Mouse (Mus musculus): ENCODE measurements at regions not wholly inside any gene's neighbourhood (a gene's known extent, or its start where the extent isn't known, plus 50 kb on each side); places are given as distances from the start of the nearest gene placed in this dataset.

- H3K4me1 ChIP-seq (ENCODE audit: control insufficient read depth, low read depth, low read length), result no peaks in the 10 kb centered on the region
- H3K9me3 ChIP-seq (replicated peaks; ENCODE audit: control insufficient read depth, low read length), result no peaks in the 10 kb centered on the region
- H3K4me3 ChIP-seq (ENCODE audit: low read depth, low read length), result no peak overlapping the region
- 50% methylated on average over 4 of the region's 4 CpGs for WGBS (ENCODE audit: insufficient replicate concordance)
- no peak overlapping the region for H3K9ac ChIP-seq (ENCODE audit: low read depth, low read length)
- H3K36me3 ChIP-seq (ENCODE audit: control insufficient read depth, insufficient read depth), result no peaks in the 10 kb centered on the region
- H3K27ac ChIP-seq (ENCODE audit: low read length), result no peak overlapping the region
- no peak overlapping the region for H3K4me2 ChIP-seq (ENCODE audit: low read depth, low read length)
- no peaks in the 10 kb centered on the region for H3K27me3 ChIP-seq (ENCODE audit: control insufficient read depth, insufficient read depth, low read depth, low read length)
- ATAC-seq (ENCODE audit: low read depth), result no peak
Measured at GRCm38 (mm10) chr12:28055518-28056280, 496.5 kb downstream of the Dcdc2c start.

GRCm38 (mm10) chr12:28054444-28054843 lies 497.8 kb downstream of the Dcdc2c start:
- Histone ChIP-seq H3K9ac (ENCODE audit: low read depth, low read length) (no peak overlapping the region), H3K4me1 (ENCODE audit: control insufficient read depth, low read depth, low read length) (no peaks in the 10 kb centered on the region), H3K36me3 (ENCODE audit: control insufficient read depth, insufficient read depth) (no peaks in the 10 kb centered on the region), H3K27ac (ENCODE audit: low read length) (no peak overlapping the region), H3K4me2 (ENCODE audit: low read depth, low read length) (no peak overlapping the region), H3K27me3 (ENCODE audit: control insufficient read depth, insufficient read depth, low read depth, low read length) (no peaks in the 10 kb centered on the region), H3K4me3 (ENCODE audit: low read depth, low read length) (no peak overlapping the region), H3K9me3 (replicated peaks; ENCODE audit: control insufficient read depth, low read length) (no peaks in the 10 kb centered on the region)
- WGBS (ENCODE audit: insufficient replicate concordance), result 72% methylated on average over 11 of the region's 11 CpGs
- no peak for ATAC-seq (ENCODE audit: low read depth)

- no peak overlapping the region for H3K4me3 ChIP-seq (ENCODE audit: low read depth, low read length)
- H3K4me1 ChIP-seq (ENCODE audit: control insufficient read depth, low read depth, low read length), result no peaks in the 10 kb centered on the region
- ATAC-seq (ENCODE audit: low read depth), result no peak
- WGBS (ENCODE audit: insufficient replicate concordance), result 60% methylated on average over 4 of the region's 4 CpGs
- no peak overlapping the region for H3K4me2 ChIP-seq (ENCODE audit: low read depth, low read length)
- H3K9me3 ChIP-seq (replicated peaks; ENCODE audit: control insufficient read depth, low read length), result no peaks in the 10 kb centered on the region
- no peaks in the 10 kb centered on the region for H3K36me3 ChIP-seq (ENCODE audit: control insufficient read depth, insufficient read depth)
- no peak overlapping the region for H3K27ac ChIP-seq (ENCODE audit: low read length)
- no peaks in the 10 kb centered on the region for H3K27me3 ChIP-seq (ENCODE audit: control insufficient read depth, insufficient read depth, low read depth, low read length)
- no peak overlapping the region for H3K9ac ChIP-seq (ENCODE audit: low read depth, low read length)
Measured at GRCm38 (mm10) chr12:28047989-28048388, 504.2 kb downstream of the Dcdc2c start.

- no peak overlapping the region for H3K4me2 ChIP-seq (ENCODE audit: low read depth, low read length)
- H3K4me1 ChIP-seq (ENCODE audit: control insufficient read depth, low read depth, low read length), result no peaks in the 10 kb centered on the region
- ATAC-seq (ENCODE audit: low read depth), result no peak
- no peak overlapping the region for H3K4me3 ChIP-seq (ENCODE audit: low read depth, low read length)
- WGBS (ENCODE audit: insufficient replicate concordance), result 48% methylated on average over 7 of the region's 7 CpGs
- no peaks in the 10 kb centered on the region for H3K9me3 ChIP-seq (replicated peaks; ENCODE audit: control insufficient read depth, low read length)
- no peaks in the 10 kb centered on the region for H3K27me3 ChIP-seq (ENCODE audit: control insufficient read depth, insufficient read depth, low read depth, low read length)
- H3K9ac ChIP-seq (ENCODE audit: low read depth, low read length), result no peak overlapping the region
- H3K27ac ChIP-seq (ENCODE audit: low read length), result no peak overlapping the region
- no peaks in the 10 kb centered on the region for H3K36me3 ChIP-seq (ENCODE audit: control insufficient read depth, insufficient read depth)
Measured at GRCm38 (mm10) chr12:28038161-28038911, 513.9 kb downstream of the Dcdc2c start.

- H3K9me3 ChIP-seq (replicated peaks; ENCODE audit: control insufficient read depth, low read length), result no peaks in the 10 kb centered on the region
- H3K4me3 ChIP-seq (ENCODE audit: low read depth, low read length), result no peak overlapping the region
- no peaks in the 10 kb centered on the region for H3K36me3 ChIP-seq (ENCODE audit: control insufficient read depth, insufficient read depth)
- 39% methylated on average over 2 of the region's 2 CpGs for WGBS (ENCODE audit: insufficient replicate concordance)
- H3K4me1 ChIP-seq (ENCODE audit: control insufficient read depth, low read depth, low read length), result no peaks in the 10 kb centered on the region
- no peak overlapping the region for H3K4me2 ChIP-seq (ENCODE audit: low read depth, low read length)
- no peak overlapping the region for H3K9ac ChIP-seq (ENCODE audit: low read depth, low read length)
- H3K27me3 ChIP-seq (ENCODE audit: control insufficient read depth, insufficient read depth, low read depth, low read length), result no peaks in the 10 kb centered on the region
- ATAC-seq (ENCODE audit: low read depth), result no peak
- H3K27ac ChIP-seq (ENCODE audit: low read length), result no peak overlapping the region
Measured at GRCm38 (mm10) chr12:27999170-27999569, 553.0 kb downstream of the Dcdc2c start.

- 11% methylated on average over 3 of the region's 3 CpGs for WGBS (ENCODE audit: insufficient replicate concordance)
- ATAC-seq (ENCODE audit: low read depth), result peak; percentile 53
- Histone ChIP-seq H3K4me3 (ENCODE audit: low read depth, low read length) (no peak overlapping the region), H3K27ac (ENCODE audit: low read length) (no peak overlapping the region), H3K9ac (ENCODE audit: low read depth, low read length) (no peak overlapping the region), H3K27me3 (ENCODE audit: control insufficient read depth, insufficient read depth, low read depth, low read length) (no peaks in the 10 kb centered on the region), H3K4me2 (ENCODE audit: low read depth, low read length) (no peak overlapping the region), H3K4me1 (ENCODE audit: control insufficient read depth, low read depth, low read length) (no peaks in the 10 kb centered on the region), H3K9me3 (replicated peaks; ENCODE audit: control insufficient read depth, low read length) (no peaks in the 10 kb centered on the region), H3K36me3 (ENCODE audit: control insufficient read depth, insufficient read depth) (no peaks in the 10 kb centered on the region)
Measured at GRCm38 (mm10) chr12:27992152-27992551, 560.0 kb downstream of the Dcdc2c start.

- Histone ChIP-seq H3K27me3 (ENCODE audit: control insufficient read depth, insufficient read depth, low read depth, low read length) (no peaks in the 10 kb centered on the region), H3K4me3 (ENCODE audit: low read depth, low read length) (no peak overlapping the region)
- 64% methylated on average over 3 of the region's 3 CpGs for WGBS (ENCODE audit: insufficient replicate concordance)
Measured at GRCm38 (mm10) chr12:27984261-27984841, 567.8 kb downstream of the Dcdc2c start.

GRCm38 (mm10) chr12:27978257-27978931 lies 573.8 kb downstream of the Dcdc2c start:
- H3K4me2 ChIP-seq (ENCODE audit: low read depth, low read length), result no peak overlapping the region
- H3K9ac ChIP-seq (ENCODE audit: low read depth, low read length), result no peak overlapping the region
- no peak overlapping the region for H3K27ac ChIP-seq (ENCODE audit: low read length)
- no peaks in the 10 kb centered on the region for H3K9me3 ChIP-seq (replicated peaks; ENCODE audit: control insufficient read depth, low read length)
- H3K4me3 ChIP-seq (ENCODE audit: low read depth, low read length), result no peak overlapping the region
- no peaks in the 10 kb centered on the region for H3K27me3 ChIP-seq (ENCODE audit: control insufficient read depth, insufficient read depth, low read depth, low read length)
- no peaks in the 10 kb centered on the region for H3K4me1 ChIP-seq (ENCODE audit: control insufficient read depth, low read depth, low read length)
- 57% methylated on average over 8 of the region's 8 CpGs for WGBS (ENCODE audit: insufficient replicate concordance)
- no peak for ATAC-seq (ENCODE audit: low read depth)
- H3K36me3 ChIP-seq (ENCODE audit: control insufficient read depth, insufficient read depth), result no peaks in the 10 kb centered on the region

More at GRCm38 (mm10) chr12:27984261-27984841, 567.8 kb downstream of the Dcdc2c start:
- no peak overlapping the region for H3K4me2 ChIP-seq (ENCODE audit: low read depth, low read length)
- no peak overlapping the region for H3K9ac ChIP-seq (ENCODE audit: low read depth, low read length)
- no peaks in the 10 kb centered on the region for H3K4me1 ChIP-seq (ENCODE audit: control insufficient read depth, low read depth, low read length)
- no peaks in the 10 kb centered on the region for H3K36me3 ChIP-seq (ENCODE audit: control insufficient read depth, insufficient read depth)
- H3K27ac ChIP-seq (ENCODE audit: low read length), result no peak overlapping the region
- no peak for ATAC-seq (ENCODE audit: low read depth)
- no peaks in the 10 kb centered on the region for H3K9me3 ChIP-seq (replicated peaks; ENCODE audit: control insufficient read depth, low read length)

Data from liver, embryonic 16.5 days (tissue).